Mouse (Mus musculus) olfactory bulb, adult 2 months (tissue): ENCODE data around the gene Zfp800.

ENCODE experiments used
- CTCF ChIP-seq: fragments of 200-500 bp; IDR thresholded peaks from 2 replicates; pipeline ENCODE4 v1.5.1; 2012; ENCODE audit warnings: low read depth, mild to moderate bottlenecking, low read length, moderate library complexity; ENCODE audit not compliant: insufficient read depth
- POLR2A ChIP-seq: fragments of 200-500 bp; IDR thresholded peaks from 2 replicates; pipeline ENCODE4 v1.6.1; 2012; ENCODE audit warnings: mild to moderate bottlenecking, low read depth, low read length, moderate library complexity; ENCODE audit not compliant: insufficient read depth

- TF ChIP-seq CTCF (no peak), POLR2A (no peak)
Measured at GRCm38 (mm10) chr6:28262198-28262621, 135.6 kb downstream of the Zfp800 start.
